Mouse (Mus musculus): Measurements from ENCODE around the gene Dhx58. TPM values are rescaled to one million over a fixed set of nuclear protein-coding genes. Genes with fewer than 3 reads are reported as not detected.
A peak's percentile ranks its signal among the peaks of the same experiment; 100 is the strongest.

The Dhx58 gene
- total and polyA plus RNA-seq, 2 experiments from 2014 or later = 1.8 to 3.8 TPM

GRCm38 (mm10) chr11:100702081-100702851 lies 1.8 kb downstream of the Dhx58 start:
- H3K9ac ChIP-seq (replicated peaks; ENCODE audit: low read length, poor library complexity, severe bottlenecking) = no peak overlapping the region
- 37% methylated on average over 19 of the region's 19 CpGs for WGBS
- H3K4me1 ChIP-seq (ENCODE audit: insufficient read depth, low read length) = no peaks in the 10 kb centered on the region
- H3K36me3 ChIP-seq (ENCODE audit: insufficient read depth, low read length) = peaks cover 27% of the 10 kb centered on the region
- H3K4me3 ChIP-seq (ENCODE audit: low read depth, low read length) = no peak overlapping the region
- TF ChIP-seq CTCF (IDR thresholded peaks at IDR 0.05) = peak; percentile 97
- no peaks in the 10 kb centered on the region for H3K9me3 ChIP-seq (ENCODE audit: low read length)
- ATAC-seq (ENCODE audit: low FRiP score) = no peak
- H3K27me3 ChIP-seq (ENCODE audit: insufficient read depth, low read length) = no peaks in the 10 kb centered on the region
- H3K4me2 ChIP-seq (ENCODE audit: low read depth, low read length, poor library complexity, severe bottlenecking) = 0 out of 2 replicates have a peak overlapping the region, but pooled peaks have one; percentile 15
- H3K27ac ChIP-seq (ENCODE audit: low read depth, low read length) = no peak overlapping the region
- DNase-seq (ENCODE audit: low spot score) = peak; percentile 88

GRCm38 (mm10) chr11:100701301-100701700 lies 2.8 kb downstream of the Dhx58 start:
- Histone ChIP-seq H3K9me3 (ENCODE audit: low read length) (no peaks in the 10 kb centered on the region), H3K27me3 (ENCODE audit: insufficient read depth, low read length) (no peaks in the 10 kb centered on the region), H3K4me3 (ENCODE audit: low read depth, low read length) (no peak overlapping the region), H3K4me2 (ENCODE audit: low read depth, low read length, poor library complexity, severe bottlenecking) (peak overlapping the region; percentile 22; the same call in 1 of the 2 replicates), H3K4me1 (ENCODE audit: insufficient read depth, low read length) (no peaks in the 10 kb centered on the region), H3K36me3 (ENCODE audit: insufficient read depth, low read length) (peaks cover 18% of the 10 kb centered on the region), H3K27ac (ENCODE audit: low read depth, low read length) (no peak overlapping the region), H3K9ac (replicated peaks; ENCODE audit: low read length, poor library complexity, severe bottlenecking) (no peak overlapping the region)
- 11% methylated on average over 14 of the region's 14 CpGs for WGBS
- no peak for ATAC-seq (ENCODE audit: low FRiP score)
- no peak for TF ChIP-seq CTCF (IDR thresholded peaks at IDR 0.05)
- DNase-seq (ENCODE audit: low spot score) = no peak

- ATAC-seq (ENCODE audit: low FRiP score) (no peak), DNase-seq (ENCODE audit: low spot score) (no peak)
- Histone ChIP-seq H3K36me3 (ENCODE audit: insufficient read depth, low read length) (peaks cover 12% of the 10 kb centered on the region), H3K9ac (replicated peaks; ENCODE audit: low read length, poor library complexity, severe bottlenecking) (no peak overlapping the region), H3K27ac (ENCODE audit: low read depth, low read length) (no peak overlapping the region), H3K4me2 (ENCODE audit: low read depth, low read length, poor library complexity, severe bottlenecking) (no peak overlapping the region), H3K4me1 (ENCODE audit: insufficient read depth, low read length) (no peaks in the 10 kb centered on the region), H3K4me3 (ENCODE audit: low read depth, low read length) (no peak overlapping the region), H3K9me3 (ENCODE audit: low read length) (no peaks in the 10 kb centered on the region), H3K27me3 (ENCODE audit: insufficient read depth, low read length) (no peaks in the 10 kb centered on the region)
- 82% methylated on average over 3 of the region's 3 CpGs for WGBS
- no peak for TF ChIP-seq CTCF (IDR thresholded peaks at IDR 0.05)
Measured at GRCm38 (mm10) chr11:100700710-100701109, 3.4 kb downstream of the Dhx58 start.

- 78% methylated on average over 7 of the region's 7 CpGs for WGBS
- no peaks in the 10 kb centered on the region for H3K4me1 ChIP-seq (ENCODE audit: insufficient read depth, low read length)
Measured at GRCm38 (mm10) chr11:100697921-100698320, 6.2 kb downstream of the Dhx58 start.

GRCm38 (mm10) chr11:100694926-100695325 lies 9.1 kb downstream of the Dhx58 start:
- H3K9ac ChIP-seq (replicated peaks; ENCODE audit: low read length, poor library complexity, severe bottlenecking) = no peak overlapping the region
- peaks cover 10% of the 10 kb centered on the region for H3K27me3 ChIP-seq (ENCODE audit: insufficient read depth, low read length)
- ATAC-seq (ENCODE audit: low FRiP score) = no peak
- peak; percentile 63 for DNase-seq (ENCODE audit: low spot score)
- no peaks in the 10 kb centered on the region for H3K4me1 ChIP-seq (ENCODE audit: insufficient read depth, low read length)
- no peak overlapping the region for H3K4me3 ChIP-seq (ENCODE audit: low read depth, low read length)
- H3K4me2 ChIP-seq (ENCODE audit: low read depth, low read length, poor library complexity, severe bottlenecking) = no peak overlapping the region
- WGBS = 35% methylated on average over 5 of the region's 5 CpGs
- H3K9me3 ChIP-seq (ENCODE audit: low read length) = no peaks in the 10 kb centered on the region
- TF ChIP-seq CTCF (IDR thresholded peaks at IDR 0.05) = peak; percentile 94
- H3K27ac ChIP-seq (ENCODE audit: low read depth, low read length) = no peak overlapping the region
- H3K36me3 ChIP-seq (ENCODE audit: insufficient read depth, low read length) = no peaks in the 10 kb centered on the region

More at GRCm38 (mm10) chr11:100697921-100698320, 6.2 kb downstream of the Dhx58 start:
- no peaks in the 10 kb centered on the region for H3K27me3 ChIP-seq (ENCODE audit: insufficient read depth, low read length)
- no peak overlapping the region for H3K9ac ChIP-seq (replicated peaks; ENCODE audit: low read length, poor library complexity, severe bottlenecking)
- no peaks in the 10 kb centered on the region for H3K9me3 ChIP-seq (ENCODE audit: low read length)
- ATAC-seq (ENCODE audit: low FRiP score) (no peak), DNase-seq (ENCODE audit: low spot score) (no peak)
- no peak for TF ChIP-seq CTCF (IDR thresholded peaks at IDR 0.05)
- H3K4me3 ChIP-seq (ENCODE audit: low read depth, low read length) = no peak overlapping the region
- no peaks in the 10 kb centered on the region for H3K36me3 ChIP-seq (ENCODE audit: insufficient read depth, low read length)
- H3K27ac ChIP-seq (ENCODE audit: low read depth, low read length) = no peak overlapping the region
- H3K4me2 ChIP-seq (ENCODE audit: low read depth, low read length, poor library complexity, severe bottlenecking) = no peak overlapping the region

- Histone ChIP-seq H3K4me1 (ENCODE audit: insufficient read depth, low read length) (no peaks in the 10 kb centered on the region), H3K36me3 (ENCODE audit: insufficient read depth, low read length) (no peaks in the 10 kb centered on the region), H3K9ac (replicated peaks; ENCODE audit: low read length, poor library complexity, severe bottlenecking) (no peak overlapping the region), H3K27ac (ENCODE audit: low read depth, low read length) (no peak overlapping the region), H3K4me3 (ENCODE audit: low read depth, low read length) (no peak overlapping the region), H3K4me2 (ENCODE audit: low read depth, low read length, poor library complexity, severe bottlenecking) (no peak overlapping the region), H3K9me3 (ENCODE audit: low read length) (no peaks in the 10 kb centered on the region), H3K27me3 (ENCODE audit: insufficient read depth, low read length) (peaks cover 10% of the 10 kb centered on the region)
- ATAC-seq (ENCODE audit: low FRiP score) (no peak), DNase-seq (ENCODE audit: low spot score) (no peak)
- no peak for TF ChIP-seq CTCF (IDR thresholded peaks at IDR 0.05)
- 22% methylated on average over 5 of the region's 5 CpGs for WGBS
Measured at GRCm38 (mm10) chr11:100693154-100693553, 10.9 kb downstream of the Dhx58 start.
